Mouse (Mus musculus): Measurements from ENCODE around the gene 1700016H13Rik. TPM values are rescaled to one million over a fixed set of nuclear protein-coding genes. Genes with fewer than 3 reads are reported as not detected.

1700016H13Rik gene
- total and polyA plus RNA-seq, 3 experiments: 0.23 to 0.40 TPM; not detected in 1

GRCm38 (mm10) chr5:103644167-103644566 lies 11.6 kb downstream of the 1700016H13Rik start:
- Histone ChIP-seq H3K4me1 (ENCODE audit: control insufficient read depth in 1 of 2, insufficient read depth in 2 of 2, low read length in 2 of 2) (no peaks in the 10 kb centered on the region), H3K4me3 (ENCODE audit: control insufficient read depth in 1 of 2, insufficient read depth in 1 of 2, low read depth in 2 of 2, low read length in 2 of 2) (no peak overlapping the region), H3K27ac (ENCODE audit: control insufficient read depth, low read depth, low read length) (no peak overlapping the region), H3K36me3 (ENCODE audit: control insufficient read depth in 1 of 2, insufficient read depth in 2 of 2, low read length in 2 of 2) (no peaks in the 10 kb centered on the region), H3K27me3 (ENCODE audit: control insufficient read depth in 1 of 2, insufficient read depth in 2 of 2, low read length in 2 of 2) (peaks cover 0 to 2% of the 10 kb centered on the region in 2 experiments; a peak in 2 of 4 replicates), H3K9me3 (replicated peaks; ENCODE audit: insufficient read depth, low read length) (no peaks in the 10 kb centered on the region), H3K9ac (ENCODE audit: control insufficient read depth, low read depth, low read length, poor library complexity, severe bottlenecking) (no peak overlapping the region), H3K79me2 (ENCODE audit: control insufficient read depth, insufficient read depth, low read length, poor library complexity) (no peaks in the 10 kb centered on the region)
- no peak for TF ChIP-seq NELFE (IDR thresholded peaks at IDR 0.05; ENCODE audit: low read depth, low read length)
- no peak for TF ChIP-seq GABPA (IDR thresholded peaks at IDR 0.05; ENCODE audit: low read depth, low read length)
- no peak for TF ChIP-seq CTCF (IDR thresholded peaks at IDR 0.05 in 2 of 3, conservative IDR thresholded peaks at IDR 0.05 in 1 of 3; ENCODE audit: control insufficient read depth in 1 of 3, insufficient read depth in 1 of 3, low read depth in 2 of 3, low read length in 3 of 3, poor library complexity in 1 of 3, severe bottlenecking in 1 of 3)
- no peak for TF ChIP-seq UBTF (IDR thresholded peaks at IDR 0.05; ENCODE audit: borderline replicate concordance, insufficient read depth, low read depth, low read length)
- no peak for DNase-seq (ENCODE audit: low read depth, low spot score)

DNA sequence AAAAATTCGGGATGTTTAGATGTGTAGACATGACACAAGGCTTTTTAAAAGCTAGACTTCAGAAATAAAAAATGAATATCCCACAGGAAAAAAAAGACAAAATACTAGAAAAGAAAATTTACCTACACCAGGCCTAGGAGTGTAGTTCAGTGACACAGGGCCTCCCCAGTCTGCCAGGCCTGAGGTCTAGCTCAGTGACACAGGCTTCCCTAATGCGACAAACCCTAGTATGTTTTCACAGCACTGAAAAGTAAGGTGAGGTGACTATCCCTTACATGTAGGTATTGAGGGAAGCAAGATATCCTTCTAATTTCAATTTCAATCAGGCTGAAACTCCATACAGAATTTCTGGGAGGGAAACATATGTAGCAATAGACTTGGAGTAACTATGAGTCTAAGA lies 18.6 kb downstream of the 1700016H13Rik start:
- Histone ChIP-seq H3K27ac (ENCODE audit: control insufficient read depth, low read depth, low read length) (no peak overlapping the region), H3K27me3 (ENCODE audit: control insufficient read depth in 1 of 2, insufficient read depth in 2 of 2, low read length in 2 of 2) (peaks cover 0 to 2% of the 10 kb centered on the region in 2 experiments; a peak in 1 of 4 replicates), H3K9ac (ENCODE audit: control insufficient read depth, low read depth, low read length, poor library complexity, severe bottlenecking) (no peak overlapping the region), H3K36me3 (ENCODE audit: control insufficient read depth in 1 of 2, insufficient read depth in 2 of 2, low read length in 2 of 2) (no peaks in the 10 kb centered on the region), H3K4me1 (ENCODE audit: control insufficient read depth in 1 of 2, insufficient read depth in 2 of 2, low read length in 2 of 2) (no peaks in the 10 kb centered on the region), H3K4me3 (ENCODE audit: control insufficient read depth in 1 of 2, insufficient read depth in 1 of 2, low read depth in 2 of 2, low read length in 2 of 2) (no peak overlapping the region), H3K9me3 (replicated peaks; ENCODE audit: insufficient read depth, low read length) (no peaks in the 10 kb centered on the region), H3K79me2 (ENCODE audit: control insufficient read depth, insufficient read depth, low read length, poor library complexity) (no peaks in the 10 kb centered on the region)
- no peak for TF ChIP-seq MXI1 (IDR thresholded peaks at IDR 0.05; ENCODE audit: low read depth, low read length)
- no peak for TF ChIP-seq CTCF (IDR thresholded peaks at IDR 0.05 in 2 of 3, conservative IDR thresholded peaks at IDR 0.05 in 1 of 3; ENCODE audit: control insufficient read depth in 1 of 3, insufficient read depth in 1 of 3, low read depth in 2 of 3, low read length in 3 of 3, poor library complexity in 1 of 3, severe bottlenecking in 1 of 3)
- no peak for TF ChIP-seq POLR2AphosphoS2 (IDR thresholded peaks at IDR 0.05; ENCODE audit: low read length)
- DNase-seq (ENCODE audit: low read depth, low spot score): no peak

GRCm38 (mm10) chr5:103629854-103630580 lies 25.8 kb downstream of the 1700016H13Rik start:
- Histone ChIP-seq H3K36me3 (ENCODE audit: control insufficient read depth in 1 of 2, insufficient read depth in 2 of 2, low read length in 2 of 2) (no peaks in the 10 kb centered on the region), H3K79me2 (ENCODE audit: control insufficient read depth, insufficient read depth, low read length, poor library complexity) (no peaks in the 10 kb centered on the region), H3K4me1 (ENCODE audit: control insufficient read depth in 1 of 2, insufficient read depth in 2 of 2, low read length in 2 of 2) (no peaks in the 10 kb centered on the region), H3K9me3 (replicated peaks; ENCODE audit: insufficient read depth, low read length) (no peaks in the 10 kb centered on the region), H3K27ac (ENCODE audit: control insufficient read depth, low read depth, low read length) (no peak overlapping the region), H3K27me3 (ENCODE audit: control insufficient read depth in 1 of 2, insufficient read depth in 2 of 2, low read length in 2 of 2) (no peaks in the 10 kb centered on the region; a peak in 2 of 4 replicates), H3K4me3 (ENCODE audit: control insufficient read depth in 1 of 2, insufficient read depth in 1 of 2, low read depth in 2 of 2, low read length in 2 of 2) (no peak overlapping the region), H3K9ac (ENCODE audit: control insufficient read depth, low read depth, low read length, poor library complexity, severe bottlenecking) (no peak overlapping the region)
- TF ChIP-seq RCOR1 (IDR thresholded peaks at IDR 0.05; ENCODE audit: low read depth, low read length) (no peak), E2F4 (IDR thresholded peaks at IDR 0.05; ENCODE audit: borderline replicate concordance, low read depth, low read length) (no peak), MXI1 (IDR thresholded peaks at IDR 0.05; ENCODE audit: low read depth, low read length) (no peak), JUND (IDR thresholded peaks at IDR 0.05; ENCODE audit: low read depth, low read length) (no peak), ZKSCAN1 (IDR thresholded peaks at IDR 0.05; ENCODE audit: low read depth, low read length) (no peak), TCF12 (IDR thresholded peaks at IDR 0.05; ENCODE audit: low read depth, low read length) (no peak)
- no peak for DNase-seq (ENCODE audit: low read depth, low spot score)
